Mouse (Mus musculus): ENCODE data around the gene Mpped2.

DNA sequence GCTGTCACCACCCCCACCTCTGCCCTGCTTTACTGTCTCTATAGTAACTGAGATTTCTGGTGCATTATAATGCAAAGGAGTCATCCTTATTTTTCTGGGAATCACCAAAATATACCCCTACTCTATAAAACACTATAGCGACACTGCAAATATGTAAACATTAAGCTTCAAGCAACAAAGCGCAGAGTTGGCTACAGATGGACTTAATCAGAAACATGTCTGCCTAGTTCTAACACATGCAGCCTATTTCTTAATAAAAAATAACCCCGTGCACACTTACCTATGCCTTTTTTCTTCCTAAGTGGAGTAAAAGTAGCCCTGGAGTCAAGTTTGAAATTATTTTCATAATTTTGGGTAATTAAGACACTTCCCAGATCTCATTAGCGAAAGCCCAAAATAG lies 144.2 kb downstream of the Mpped2 start:
- no peak for TF ChIP-seq CTCF (IDR thresholded peaks at IDR 0.05; ENCODE audit: low read depth)
- no peak for TF ChIP-seq EP300 (optimal IDR thresholded peaks at IDR 0.05)
